ENCODE assay signal across 12 mouse cellular contexts in genomic region chr1:171418660-171419059, GRCm38 (mm10). TPM values are rescaled to one million over a fixed set of nuclear protein-coding genes. Genes with fewer than 3 reads are reported as not detected.
A peak's percentile ranks its signal among the peaks of the same experiment; 100 is the strongest.
DNase-seq lines count a peak whose midpoint lies in the region; ATAC-seq and TF ChIP-seq lines count a peak whose summit lies in the region.
"Had no signal": no experiment of that assay in that cellular context is flagged by ENCODE, and none has a peak within 500 bp of the region (broad histone marks: within the 10 kb centered on the region; RNA-seq: fewer than 3 reads in every experiment).

TSS of gene Tstd1 (plus strand) at chr1:171418872.

- TF ChIP-seq CTCF in heart, postnatal 0 days (IDR thresholded peaks at IDR 0.05; ENCODE audit: low read depth), result no peak

- no peak within 1 kb of the TSS for H3K4me2 ChIP-seq in heart, postnatal 0 days (ENCODE audit: low read depth, low read length)
- H3K4me2 ChIP-seq in heart, embryonic 11.5 days, result no peak within 1 kb of the TSS
- no peak within 1 kb of the TSS for H3K4me2 ChIP-seq in hindbrain, embryonic 12.5 days (replicated peaks)
- H3K4me2 ChIP-seq in midbrain, embryonic 11.5 days, result no peak within 1 kb of the TSS

- no peak for TF ChIP-seq EP300 in heart, postnatal 0 days (IDR thresholded peaks at IDR 0.05; ENCODE audit: low read depth)

- no peaks in the 10 kb centered on the region for H3K4me1 ChIP-seq in heart, postnatal 0 days (ENCODE audit: control insufficient read depth, insufficient read depth)
- H3K4me1 ChIP-seq in heart, embryonic 11.5 days (ENCODE audit: control insufficient read depth, insufficient read depth, low read length), result peaks cover 2% of the 10 kb centered on the region; the same call in 1 of the 2 replicates
- peaks cover 14% of the 10 kb centered on the region for H3K4me1 ChIP-seq in hindbrain, embryonic 12.5 days
- H3K4me1 ChIP-seq in midbrain, embryonic 11.5 days (ENCODE audit: control insufficient read depth, insufficient read depth, low read length), result no peaks in the 10 kb centered on the region; the same call in 1 of the 2 replicates

- no peak within 1 kb of the TSS for H3K4me3 ChIP-seq in heart, postnatal 0 days (ENCODE audit: low read depth, low read length)
- H3K4me3 ChIP-seq in heart, embryonic 11.5 days (ENCODE audit: low read depth, low read length), result no peak within 1 kb of the TSS
- no peak within 1 kb of the TSS for H3K4me3 ChIP-seq in hindbrain, embryonic 12.5 days
- no peak within 1 kb of the TSS for H3K4me3 ChIP-seq in midbrain, embryonic 11.5 days (ENCODE audit: low read depth, low read length)

- H3K36me3 ChIP-seq in heart, postnatal 0 days (replicated peaks; ENCODE audit: control insufficient read depth, insufficient read depth, low read length), result peaks cover 54% of the 10 kb centered on the region
- H3K36me3 ChIP-seq in heart, embryonic 11.5 days (ENCODE audit: control insufficient read depth, insufficient read depth, low read length), result peaks cover 30% of the 10 kb centered on the region
- peaks cover 58% of the 10 kb centered on the region for H3K36me3 ChIP-seq in hindbrain, embryonic 12.5 days
- H3K36me3 ChIP-seq in midbrain, embryonic 11.5 days (ENCODE audit: control insufficient read depth, insufficient read depth, low read length), result peaks cover 26% of the 10 kb centered on the region

- no peak within 1 kb of the TSS for H3K9ac ChIP-seq in heart, postnatal 0 days (replicated peaks; ENCODE audit: low read depth, low read length)
- H3K9ac ChIP-seq in heart, embryonic 11.5 days (ENCODE audit: low read depth, low read length), result no peak within 1 kb of the TSS
- peak within 1 kb of the TSS; percentile 1; the same call in 1 of the 2 replicates for H3K9ac ChIP-seq in hindbrain, embryonic 12.5 days
- no peak within 1 kb of the TSS for H3K9ac ChIP-seq in midbrain, embryonic 11.5 days (ENCODE audit: low read length)

- no peak within 1 kb of the TSS for H3K27ac ChIP-seq in heart, postnatal 0 days (ENCODE audit: low read depth)
- H3K27ac ChIP-seq in heart, embryonic 11.5 days (ENCODE audit: low read depth, low read length), result no peak within 1 kb of the TSS
- H3K27ac ChIP-seq in hindbrain, embryonic 12.5 days, result peak within 1 kb of the TSS; percentile 36; the same call in 1 of the 2 replicates
- peak within 1 kb of the TSS; percentile 15; the same call in 1 of the 2 replicates for H3K27ac ChIP-seq in midbrain, embryonic 11.5 days (ENCODE audit: low read depth, low read length)

- DNase-seq in heart, postnatal 0 days (ENCODE audit: low spot score), result no peak
- no peak for DNase-seq in midbrain, embryonic 11.5 days (ENCODE audit: low spot score, missing footprints)
- DNase-seq in layer of hippocampus, adult 9-10 months (ENCODE audit: low spot score), result no peak
- DNase-seq in layer of hippocampus, postnatal 10 days (ENCODE audit: low spot score in 2 of 2), result no peak
- DNase-seq in urinary bladder, postnatal 25 days (ENCODE audit: low spot score), result no peak
- DNase-seq: heart, postnatal 36 days; lung, adult 2 months; right cerebral cortex, postnatal 25 days; thymus, adult 2 months had no signal

- H3K9me3 ChIP-seq in heart, postnatal 0 days (replicated peaks; ENCODE audit: control insufficient read depth, low read length), result no peaks in the 10 kb centered on the region
- no peaks in the 10 kb centered on the region for H3K9me3 ChIP-seq in heart, embryonic 11.5 days (replicated peaks; ENCODE audit: control insufficient read depth, low read length)
- H3K9me3 ChIP-seq in hindbrain, embryonic 12.5 days (replicated peaks), result no peaks in the 10 kb centered on the region
- no peaks in the 10 kb centered on the region for H3K9me3 ChIP-seq in midbrain, embryonic 11.5 days (ENCODE audit: control insufficient read depth, low read length)

- no peaks in the 10 kb centered on the region for H3K27me3 ChIP-seq in heart, postnatal 0 days (ENCODE audit: control insufficient read depth, insufficient read depth, low read length)
- H3K27me3 ChIP-seq in heart, embryonic 11.5 days (ENCODE audit: control insufficient read depth, insufficient read depth, low read length), result no peaks in the 10 kb centered on the region
- H3K27me3 ChIP-seq in hindbrain, embryonic 12.5 days, result no peaks in the 10 kb centered on the region
- no peaks in the 10 kb centered on the region for H3K27me3 ChIP-seq in midbrain, embryonic 11.5 days (ENCODE audit: control insufficient read depth, insufficient read depth, low read length)

- 88% methylated on average over 5 of the region's 5 CpGs for WGBS in heart, postnatal 0 days
- WGBS in heart, embryonic 11.5 days (ENCODE audit: insufficient replicate concordance), result 91% methylated on average over 5 of the region's 5 CpGs
- WGBS in hindbrain, embryonic 12.5 days, result 90% methylated on average over 5 of the region's 5 CpGs
- 86% methylated on average over 5 of the region's 5 CpGs for WGBS in midbrain, embryonic 11.5 days

- ATAC-seq in heart, postnatal 0 days (ENCODE audit: insufficient read depth, low read depth), result peak; percentile 8; the same call in 1 of the 2 replicates
- no peak for ATAC-seq in heart, embryonic 11.5 days (replicated peaks; ENCODE audit: insufficient number of reproducible peaks, low FRiP score, low TSS enrichment)
- no peak for ATAC-seq in CD4-positive, CD25-positive, alpha-beta regulatory T cell, adult 4 months
- ATAC-seq in hindbrain, embryonic 12.5 days (ENCODE audit: low FRiP score), result peak; percentile 2; the same call in 1 of the 2 replicates
- no peak for ATAC-seq in midbrain, embryonic 11.5 days (ENCODE audit: low FRiP score)

RNA-seq across cellular contexts. Expression of gene Tstd1, which starts in this region (rescaled TPM):
- total RNA-seq in heart, postnatal 0 days (2014; rRNA removed; ENCODE audit: low replicate concordance), result not detected in 2 replicates
- 1.1 and 2.5 TPM in 2 replicates for polyA plus RNA-seq in heart, postnatal 0 days (2015; fragmentation: Nextera tagmentation; extraction: Ambion mirVana)
- 0.45 and 1.7 TPM in 2 replicates for polyA plus RNA-seq in heart, embryonic 11.5 days (2014; fragmentation: Nextera tagmentation; extraction: Ambion mirVana)
- 10 to 100 TPM; 10.0 to 20.1 TPM for polyA plus RNA-seq in CD4-positive, CD25-positive, alpha-beta regulatory T cell, adult 4 months (2017; shearing (Covaris generic))
- polyA plus RNA-seq in hindbrain, embryonic 12.5 days (2016; fragmentation: Nextera tagmentation; extraction: Ambion mirVana), result 8.1 and 9.4 TPM in 2 replicates
- 2.1 and 4.0 TPM in 2 replicates for polyA plus RNA-seq in midbrain, embryonic 11.5 days (2014; fragmentation: Nextera tagmentation; extraction: Ambion mirVana)
- 1 to 10 TPM; 2.1 to 3.5 TPM for total RNA-seq in layer of hippocampus, postnatal 10 days (2021)

Comparison
In these comparisons a context has a peak if more than half of its experiments do, and no peak if none do; other contexts are left out.
1. ATAC-seq: peak in heart, postnatal 0 days (single experiment) and hindbrain, embryonic 12.5 days (single experiment); none in heart, embryonic 11.5 days (single experiment), CD4-positive, CD25-positive, alpha-beta regulatory T cell, adult 4 months (single experiment) and midbrain, embryonic 11.5 days (single experiment).
2. H3K27ac ChIP-seq: peak in hindbrain, embryonic 12.5 days (single experiment) and midbrain, embryonic 11.5 days (single experiment); none in heart, postnatal 0 days (single experiment) and heart, embryonic 11.5 days (single experiment).